Mouse (Mus musculus) inflammation-experienced regulatory T-cells, adult 6 months (primary cell): Measurements from ENCODE around the gene Rims1. TPM values are rescaled to one million over a fixed set of nuclear protein-coding genes. Genes with fewer than 3 reads are reported as not detected.

Experiments
- ATAC-seq: one replicate; pipeline ENCODE4 v1.8.0; 2017
- polyA plus RNA-seq, 3 experiments: library from polyadenylated mRNA; unstranded; fragments of 100-300 nt; shearing (Covaris generic); gene quantifications; one replicate each; pipeline ENCODE4 v1.2.1; 2017

The Rims1 gene
- polyA plus RNA-seq, 3 experiments from 2014 or later, result not detected

GRCm38 (mm10) chr1:22338914-22339313 lies 466.9 kb downstream of the Rims1 start:
- no peak for ATAC-seq

- ATAC-seq, result no peak
Measured at GRCm38 (mm10) chr1:22320941-22321676, 484.7 kb downstream of the Rims1 start.

- no peak for ATAC-seq
Measured at GRCm38 (mm10) chr1:22315537-22315936, 490.3 kb downstream of the Rims1 start.

GRCm38 (mm10) chr1:22311471-22311870 lies 494.3 kb downstream of the Rims1 start:
- ATAC-seq, result no peak

- ATAC-seq, result no peak
Measured at GRCm38 (mm10) chr1:22306519-22306918, 499.3 kb downstream of the Rims1 start.

GRCm38 (mm10) chr1:22305932-22306331 lies 499.9 kb downstream of the Rims1 start:
- ATAC-seq, result no peak

GRCm38 (mm10) chr1:22293953-22294352 lies 511.8 kb downstream of the Rims1 start:
- ATAC-seq, result no peak

GRCm38 (mm10) chr1:22293310-22293709 lies 512.5 kb downstream of the Rims1 start:
- ATAC-seq, result no peak

GRCm38 (mm10) chr1:22286807-22287206 lies 519.0 kb downstream of the Rims1 start:
- ATAC-seq, result no peak

- no peak for ATAC-seq
Measured at GRCm38 (mm10) chr1:22279954-22280353, 525.8 kb downstream of the Rims1 start.

GRCm38 (mm10) chr1:22274081-22274480 lies 531.7 kb downstream of the Rims1 start:
- no peak for ATAC-seq

- ATAC-seq, result no peak
Measured at GRCm38 (mm10) chr1:22270131-22270530, 535.7 kb downstream of the Rims1 start.

GRCm38 (mm10) chr1:22268581-22269359 lies 537.0 kb downstream of the Rims1 start:
- peak; percentile 77 for ATAC-seq

GRCm38 (mm10) chr1:22266491-22266890 lies 539.3 kb downstream of the Rims1 start:
- ATAC-seq, result no peak

- ATAC-seq, result no peak
Measured at GRCm38 (mm10) chr1:22265528-22265927, 540.3 kb downstream of the Rims1 start.

GRCm38 (mm10) chr1:22262169-22262950 lies 543.4 kb downstream of the Rims1 start:
- no peak for ATAC-seq

GRCm38 (mm10) chr1:22261702-22262101 lies 544.1 kb downstream of the Rims1 start:
- ATAC-seq, result no peak

GRCm38 (mm10) chr1:22260291-22260690 lies 545.5 kb downstream of the Rims1 start:
- ATAC-seq, result no peak

- ATAC-seq, result no peak
Measured at GRCm38 (mm10) chr1:22258356-22258755, 547.4 kb downstream of the Rims1 start.

GRCm38 (mm10) chr1:22254278-22254677 lies 551.5 kb downstream of the Rims1 start:
- no peak for ATAC-seq

GRCm38 (mm10) chr1:22252873-22253272 lies 552.9 kb downstream of the Rims1 start:
- ATAC-seq, result no peak

- no peak for ATAC-seq
Measured at GRCm38 (mm10) chr1:22248898-22249386, 556.9 kb downstream of the Rims1 start.

GRCm38 (mm10) chr1:22245748-22246147 lies 560.0 kb downstream of the Rims1 start:
- ATAC-seq, result no peak
